Mouse (Mus musculus) cortical plate, adult 2 months (tissue): ENCODE data around the gene Wfdc6a.

Source experiments
- CTCF ChIP-seq: fragments of 200-500 bp; IDR thresholded peaks from 2 replicates; pipeline ENCODE4 v1.5.1; 2011; ENCODE audit warnings: mild to moderate bottlenecking, control low read depth, low read length; ENCODE audit not compliant: insufficient read depth; ENCODE audit errors: extremely low read depth
- POLR2A ChIP-seq: fragments of 200-500 bp; IDR thresholded peaks from 2 replicates; pipeline ENCODE4 v1.6.1; 2011; ENCODE audit warnings: mild to moderate bottlenecking, low read length, control low read depth; ENCODE audit not compliant: insufficient read depth; ENCODE audit errors: extremely low read depth

DNA sequence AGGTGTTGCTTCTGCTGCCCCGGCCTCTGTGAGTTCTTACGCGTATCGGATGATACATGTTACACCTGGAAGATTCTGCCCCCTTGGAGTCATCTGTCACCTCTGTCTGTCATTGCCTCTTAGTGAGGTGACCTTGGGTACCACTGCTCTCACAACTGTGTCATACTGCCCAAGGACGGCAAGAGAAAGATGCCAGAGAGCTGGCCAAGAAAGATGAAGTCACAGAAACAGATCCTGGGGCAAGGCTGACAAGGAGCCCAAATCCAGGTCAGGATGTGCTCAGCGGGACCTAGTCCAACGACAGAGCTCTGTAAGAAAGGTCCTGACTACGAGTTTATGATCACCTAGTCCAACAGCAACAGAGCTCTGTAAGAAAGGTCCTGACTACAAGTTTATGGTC, 25.1 kb downstream of the Wfdc6a start:
- TF ChIP-seq POLR2A, result no peak
- no peak for TF ChIP-seq CTCF
